Mouse (Mus musculus) liver, postnatal 0 days (tissue): Measurements from ENCODE around the gene Xpnpep3. TPM values are rescaled to one million over a fixed set of nuclear protein-coding genes. Genes with fewer than 3 reads are reported as not detected.
A peak's percentile ranks its signal among the peaks of the same experiment; 100 is the strongest.

Experiments used
- ATAC-seq: fragments of 200-750 bp; cut with Nextera tagmentation; 2 replicates; pipeline ENCODE4 v1.8.0; 2017; ENCODE audit warnings: mild to moderate bottlenecking, moderate library complexity
- DNase-seq: peaks from one replicate; pipeline ENCODE4 v3.0.0-alpha.2; 2016
- H3K27ac ChIP-seq: fragments of 300-500 bp; sonication (generic); 2 replicates; pipeline ENCODE4 v1.5.1; 2014; ENCODE audit warnings: antibody characterized with exemption, moderate library complexity, mild to moderate bottlenecking, low read depth
- H3K27me3 ChIP-seq: fragments of 300-500 bp; sonication (generic); 2 replicates; pipeline ENCODE4 v1.6.1; 2014; ENCODE audit warnings: low read length, control low read depth, mixed read lengths; ENCODE audit not compliant: insufficient read depth
- H3K36me3 ChIP-seq: fragments of 300-500 bp; sonication (generic); replicated peaks from 2 replicates; pipeline ENCODE4 v1.6.1; 2014; ENCODE audit warnings: mild to moderate bottlenecking, control low read depth, low read length, moderate library complexity, mixed read lengths; ENCODE audit not compliant: insufficient read depth
- H3K4me1 ChIP-seq: fragments of 300-500 bp; sonication (generic); 2 replicates; pipeline ENCODE4 v1.6.1; 2014; ENCODE audit warnings: antibody characterized with exemption, mild to moderate bottlenecking, control low read depth; ENCODE audit not compliant: insufficient read depth
- H3K4me2 ChIP-seq: fragments of 300-500 bp; sonication (generic); 2 replicates; pipeline ENCODE4 v1.6.1; 2014; ENCODE audit warnings: low read depth, mild to moderate bottlenecking, low read length, moderate library complexity, mixed read lengths
- H3K4me3 ChIP-seq: fragments of 300-500 bp; sonication (generic); 2 replicates; pipeline ENCODE4 v1.5.1; 2014; ENCODE audit warnings: low read depth, low read length
- H3K9ac ChIP-seq: fragments of 300-500 bp; sonication (generic); replicated peaks from 2 replicates; pipeline ENCODE4 v1.6.1; 2014; ENCODE audit warnings: mild to moderate bottlenecking, moderate library complexity
- H3K9me3 ChIP-seq: fragments of 300-500 bp; sonication (generic); 2 replicates; pipeline ENCODE4 v1.6.1; 2016; ENCODE audit warnings: mild to moderate bottlenecking, control low read depth, low read length, mixed read lengths
- CTCF ChIP-seq: sonication (generic); IDR thresholded peaks from 2 replicates; pipeline ENCODE4 v1.5.1; 2016; ENCODE audit warnings: antibody characterized with exemption, low read depth
- EP300 ChIP-seq: IDR thresholded peaks from 2 replicates; pipeline ENCODE4 v1.6.1; 2016; ENCODE audit warnings: antibody characterized with exemption, low read depth, mild to moderate bottlenecking
- WGBS: fragments of 180-500 bp; shearing (Covaris S2); extraction: QIAGEN DNeasy Blood & Tissue Kit; methylation state at CpG from one replicate; pipeline ENCODE4 v1.1.7; 2014; ENCODE audit not compliant: insufficient replicate concordance; 5-methylcytosine and 5-hydroxymethylcytosine counted together
- polyA plus RNA-seq: library from polyadenylated mRNA; unstranded; fragments of >200 nt; fragmentation: Nextera tagmentation; extraction: Ambion mirVana; gene quantifications from 2 replicates; pipeline ENCODE4 v1.2.1, GENCODE M21; 2015

The Xpnpep3 gene
- polyA plus RNA-seq, 1 experiment from 2014 or later = 4.3 TPM

DNA sequence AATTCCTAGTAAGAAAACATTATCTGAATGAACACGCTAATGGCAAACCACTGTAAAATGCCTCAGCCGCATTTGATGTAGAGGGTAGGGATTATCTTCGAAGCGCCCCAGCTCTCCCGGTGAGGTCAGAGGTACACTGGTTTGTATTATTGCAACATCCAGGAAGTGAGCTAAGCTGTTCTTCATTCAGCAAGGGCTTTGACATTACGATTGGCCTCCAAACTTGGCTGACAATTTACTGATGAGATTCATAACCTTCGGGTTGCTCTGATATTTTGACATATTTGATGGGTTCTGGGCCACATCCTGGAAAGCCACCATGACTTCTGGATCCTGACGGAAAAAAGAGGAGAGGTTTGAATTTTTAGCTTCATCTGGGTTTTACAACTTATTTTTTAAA lies 34.7 kb upstream of the Xpnpep3 start:
- H3K27ac ChIP-seq = 0 out of 2 replicates have a peak overlapping the region, but pooled peaks have one; percentile 1
- 0 out of 2 replicates have a peak, but pooled peaks have one; percentile 26 for TF ChIP-seq EP300
- no peak for TF ChIP-seq CTCF

DNA sequence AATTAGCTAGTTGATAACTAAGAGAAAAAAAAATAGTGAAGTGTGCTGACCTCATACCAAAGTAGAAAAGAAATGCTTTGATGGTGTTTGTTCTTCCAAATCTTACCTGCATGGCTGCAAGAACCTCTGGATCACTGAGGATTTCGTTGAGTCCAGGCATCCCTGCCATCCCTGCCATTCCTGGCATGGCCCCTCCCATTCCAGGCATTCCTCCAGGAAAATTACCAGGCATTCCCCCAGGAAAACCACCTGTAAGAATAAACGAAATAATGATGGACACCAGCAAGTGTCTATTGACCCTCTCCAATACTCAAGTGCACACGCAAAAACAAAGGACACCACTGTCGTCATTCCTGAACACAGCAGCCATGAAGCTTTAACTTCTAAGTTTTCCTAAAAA lies 33.7 kb upstream of the Xpnpep3 start:
- H3K4me3 ChIP-seq = no peak overlapping the region
- H3K27me3 ChIP-seq = no peaks in the 10 kb centered on the region
- TF ChIP-seq CTCF = no peak
- no peak for TF ChIP-seq EP300
- H3K4me2 ChIP-seq = no peak overlapping the region
- H3K9me3 ChIP-seq = no peaks in the 10 kb centered on the region
- H3K27ac ChIP-seq = no peak overlapping the region
- WGBS = 78% methylated on average over 4 of the region's 4 CpGs
- DNase-seq (no peak), ATAC-seq (no peak)
- H3K9ac ChIP-seq = no peak overlapping the region
- peaks cover 36% of the 10 kb centered on the region for H3K36me3 ChIP-seq
- H3K4me1 ChIP-seq = peaks cover 20% of the 10 kb centered on the region

More for the DNA sequence above, 34.7 kb upstream of the Xpnpep3 start:
- Histone ChIP-seq H3K4me2 (no peak overlapping the region), H3K9me3 (no peaks in the 10 kb centered on the region), H3K27me3 (no peaks in the 10 kb centered on the region), H3K4me1 (peaks cover 24% of the 10 kb centered on the region), H3K36me3 (peaks cover 27% of the 10 kb centered on the region), H3K4me3 (no peak overlapping the region), H3K9ac (no peak overlapping the region)
- ATAC-seq (no peak), DNase-seq (peak; percentile 22)
- 41% methylated on average over 8 of the region's 8 CpGs for WGBS

DNA sequence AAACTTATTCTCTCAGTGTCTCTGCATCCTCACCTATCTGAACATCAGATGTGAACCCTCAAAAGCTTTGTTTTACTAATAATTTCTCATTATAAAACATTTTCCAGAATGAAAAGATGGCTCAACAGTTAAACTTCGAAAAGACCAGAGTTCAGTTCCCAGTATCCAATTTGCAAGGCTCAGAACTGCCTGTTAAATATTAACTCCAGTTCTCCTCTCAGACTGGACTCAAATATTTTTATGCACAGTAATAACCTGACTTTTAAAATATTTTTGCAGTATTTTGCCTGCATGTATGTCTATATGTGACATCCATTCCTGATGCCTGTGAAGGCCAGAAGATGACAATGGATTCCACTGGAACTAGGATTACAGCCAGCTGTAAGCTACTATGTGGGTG lies 31.3 kb upstream of the Xpnpep3 start:
- Histone ChIP-seq H3K36me3 (peaks cover 54% of the 10 kb centered on the region), H3K27me3 (no peaks in the 10 kb centered on the region), H3K27ac (no peak overlapping the region), H3K4me2 (no peak overlapping the region), H3K4me3 (no peak overlapping the region), H3K9me3 (no peaks in the 10 kb centered on the region), H3K9ac (no peak overlapping the region), H3K4me1 (peaks cover 2% of the 10 kb centered on the region; the same call in 1 of the 2 replicates)
- WGBS = 59% methylated on average over 1 of the region's 1 CpGs
- ATAC-seq = no peak
- TF ChIP-seq CTCF (no peak), EP300 (no peak)
- no peak for DNase-seq

DNA sequence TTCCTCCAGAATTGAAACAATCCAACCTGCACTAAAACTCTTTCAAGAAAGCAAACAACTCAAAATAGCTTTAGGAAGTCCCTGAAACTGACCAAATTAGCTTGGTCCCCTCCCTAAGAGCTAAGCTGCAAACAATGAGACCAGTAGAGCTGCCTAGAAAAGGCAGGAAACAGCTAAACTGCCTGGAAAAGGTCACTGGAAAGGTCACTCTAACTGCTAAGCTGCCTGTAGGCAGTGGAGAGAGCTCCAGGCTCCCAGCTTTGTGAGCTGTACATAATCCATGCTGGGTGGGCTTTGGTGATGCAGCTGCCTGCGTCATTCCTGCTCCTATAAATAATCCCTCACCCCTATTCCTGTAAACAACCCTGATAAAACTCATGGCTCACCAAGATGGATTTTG lies 29.6 kb upstream of the Xpnpep3 start:
- Histone ChIP-seq H3K4me2 (no peak overlapping the region), H3K4me3 (no peak overlapping the region), H3K36me3 (peaks cover 54% of the 10 kb centered on the region), H3K9ac (no peak overlapping the region), H3K27me3 (no peaks in the 10 kb centered on the region), H3K27ac (no peak overlapping the region), H3K9me3 (no peaks in the 10 kb centered on the region), H3K4me1 (peaks cover 2% of the 10 kb centered on the region; the same call in 1 of the 2 replicates)
- ATAC-seq (no peak), DNase-seq (no peak)
- TF ChIP-seq EP300 = no peak
- no peak for TF ChIP-seq CTCF
- 79% methylated on average over 1 of the region's 1 CpGs for WGBS

DNA sequence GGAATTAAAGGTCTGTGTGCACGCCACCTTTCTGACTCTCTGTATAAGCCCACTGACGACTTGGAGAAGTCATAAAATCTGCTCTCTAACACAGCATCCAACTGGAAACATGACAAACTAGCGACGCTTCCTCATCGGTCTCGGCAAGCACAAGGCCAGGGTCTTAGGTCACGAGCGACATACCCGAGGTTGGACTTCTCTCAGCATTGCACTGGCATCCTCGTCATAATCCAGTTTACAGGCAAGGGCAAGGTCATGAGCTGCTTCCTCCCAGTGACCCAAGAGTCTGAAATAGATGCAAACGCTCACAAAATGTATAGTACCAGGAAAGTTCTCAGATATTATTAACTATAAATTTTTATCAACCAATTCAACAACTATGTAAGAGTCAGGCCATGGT lies 25.3 kb upstream of the Xpnpep3 start:
- TF ChIP-seq EP300 (no peak), CTCF (no peak)
- WGBS = 80% methylated on average over 11 of the region's 11 CpGs
- H3K36me3 ChIP-seq = peaks cover 56% of the 10 kb centered on the region

DNA sequence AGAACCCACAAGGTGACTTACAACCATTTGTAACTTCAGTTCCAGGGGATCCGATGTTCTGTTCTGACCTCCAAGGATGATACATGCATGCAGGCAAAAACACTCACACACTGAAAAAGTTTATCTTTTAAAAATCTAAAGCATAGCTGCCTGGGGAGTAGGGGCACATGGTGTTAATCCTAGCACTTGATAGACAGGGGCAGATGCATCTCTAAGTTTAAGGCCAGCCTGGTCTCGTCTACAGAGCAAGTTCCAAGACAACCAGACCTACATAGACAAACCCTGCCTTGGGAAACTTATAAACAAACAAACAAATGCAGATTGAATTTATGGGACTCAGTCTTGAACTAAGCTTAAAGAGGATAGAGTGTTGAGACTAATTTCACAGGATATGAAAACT lies 21.1 kb upstream of the Xpnpep3 start:
- H3K36me3 ChIP-seq = peaks cover 35% of the 10 kb centered on the region
- WGBS = 72% methylated on average over 2 of the region's 2 CpGs

More for the DNA sequence above, 25.3 kb upstream of the Xpnpep3 start:
- no peak overlapping the region for H3K4me3 ChIP-seq
- no peaks in the 10 kb centered on the region for H3K9me3 ChIP-seq
- H3K4me2 ChIP-seq = no peak overlapping the region
- H3K4me1 ChIP-seq = no peaks in the 10 kb centered on the region
- no peak overlapping the region for H3K27ac ChIP-seq
- ATAC-seq = no peak
- H3K27me3 ChIP-seq = no peaks in the 10 kb centered on the region
- DNase-seq = no peak
- no peak overlapping the region for H3K9ac ChIP-seq

DNA sequence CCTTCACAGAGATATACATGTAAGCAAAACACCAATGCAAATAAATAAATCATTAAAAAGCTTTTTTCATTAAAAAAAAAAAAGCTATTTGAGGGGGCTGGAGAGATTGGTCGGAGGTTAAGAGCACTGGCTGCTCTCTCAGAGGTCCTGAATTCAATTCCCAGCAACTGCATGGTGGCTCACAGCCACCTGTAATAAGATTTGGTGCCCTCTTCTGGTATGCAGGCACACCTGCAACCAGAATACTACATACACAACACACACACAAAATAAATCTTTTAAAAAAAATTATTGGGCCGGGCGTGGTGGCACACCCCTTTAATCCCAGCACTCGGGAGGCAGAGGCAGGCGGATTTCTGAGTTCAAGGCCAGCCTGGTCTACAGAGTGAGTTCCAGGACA lies 13.6 kb upstream of the Xpnpep3 start:
- H3K27me3 ChIP-seq = no peaks in the 10 kb centered on the region
- no peak overlapping the region for H3K9ac ChIP-seq
- ATAC-seq = no peak
- no peak overlapping the region for H3K4me2 ChIP-seq
- WGBS = 82% methylated on average over 5 of the region's 5 CpGs
- no peak for DNase-seq
- H3K36me3 ChIP-seq = peaks cover 62% of the 10 kb centered on the region
- no peak overlapping the region for H3K27ac ChIP-seq
- no peaks in the 10 kb centered on the region for H3K9me3 ChIP-seq
- H3K4me3 ChIP-seq = no peak overlapping the region
- TF ChIP-seq CTCF (peak; percentile 52), EP300 (no peak)
- H3K4me1 ChIP-seq = no peaks in the 10 kb centered on the region

More for the DNA sequence above, 21.1 kb upstream of the Xpnpep3 start:
- no peak overlapping the region for H3K4me3 ChIP-seq
- TF ChIP-seq CTCF (no peak), EP300 (no peak)
- H3K27me3 ChIP-seq = no peaks in the 10 kb centered on the region
- H3K27ac ChIP-seq = no peak overlapping the region
- H3K9me3 ChIP-seq = no peaks in the 10 kb centered on the region
- ATAC-seq = no peak
- H3K4me2 ChIP-seq = no peak overlapping the region
- H3K4me1 ChIP-seq = no peaks in the 10 kb centered on the region
- DNase-seq = no peak
- no peak overlapping the region for H3K9ac ChIP-seq
